Mouse (Mus musculus) hindbrain, embryonic 12.5 days (tissue): ENCODE data around the gene Fgf15. TPM values are rescaled to one million over a fixed set of nuclear protein-coding genes. Genes with fewer than 3 reads are reported as not detected.
"Not testable (repeated sequence)": the region's sequence is repeated elsewhere in the genome, so short reads cannot be mapped to it uniquely, and the experiment has no call there.

Source experiments
- ATAC-seq: fragments of 200-750 bp; cut with Nextera tagmentation; 2 replicates; pipeline ENCODE4 v1.8.0; 2017; ENCODE audit warnings: moderate TSS enrichment; ENCODE audit not compliant: low FRiP score
- H3K27ac ChIP-seq: fragments of 300-500 bp; sonication (generic); 2 replicates; pipeline ENCODE4 v1.5.1; 2016; ENCODE audit warnings: mild to moderate bottlenecking
- H3K27me3 ChIP-seq: fragments of 300-500 bp; sonication (generic); 2 replicates; pipeline ENCODE4 v1.6.1; 2016; ENCODE audit warnings: mild to moderate bottlenecking
- H3K36me3 ChIP-seq: fragments of 300-500 bp; sonication (generic); 2 replicates; pipeline ENCODE4 v1.6.1; 2016; ENCODE audit warnings: mild to moderate bottlenecking
- H3K4me1 ChIP-seq: fragments of 300-500 bp; sonication (generic); 2 replicates; pipeline ENCODE4 v1.6.1; 2016
- H3K4me2 ChIP-seq: fragments of 300-500 bp; sonication (generic); replicated peaks from 2 replicates; pipeline ENCODE4 v1.6.1; 2016; ENCODE audit warnings: mild to moderate bottlenecking
- H3K4me3 ChIP-seq: fragments of 300-500 bp; sonication (generic); 2 replicates; pipeline ENCODE4 v1.5.1; 2016; ENCODE audit warnings: mild to moderate bottlenecking
- H3K9ac ChIP-seq: fragments of 300-500 bp; sonication (generic); 2 replicates; pipeline ENCODE4 v1.6.1; 2016; ENCODE audit warnings: mild to moderate bottlenecking, moderate library complexity
- H3K9me3 ChIP-seq: fragments of 300-500 bp; sonication (generic); replicated peaks from 2 replicates; pipeline ENCODE4 v1.6.1; 2016; ENCODE audit warnings: mild to moderate bottlenecking
- WGBS: fragments of 180-500 bp; shearing (Covaris S2); methylation state at CpG from one replicate; pipeline ENCODE4 v1.1.7; 2016; 5-methylcytosine and 5-hydroxymethylcytosine counted together
- polyA plus RNA-seq: library from polyadenylated mRNA; unstranded; fragments of >200 nt; fragmentation: Nextera tagmentation; extraction: Ambion mirVana; gene quantifications from 2 replicates; pipeline ENCODE4 v1.2.1, GENCODE M21; 2016

Fgf15 gene
- polyA plus RNA-seq, 1 experiment from 2014 or later: 66.7 TPM

DNA sequence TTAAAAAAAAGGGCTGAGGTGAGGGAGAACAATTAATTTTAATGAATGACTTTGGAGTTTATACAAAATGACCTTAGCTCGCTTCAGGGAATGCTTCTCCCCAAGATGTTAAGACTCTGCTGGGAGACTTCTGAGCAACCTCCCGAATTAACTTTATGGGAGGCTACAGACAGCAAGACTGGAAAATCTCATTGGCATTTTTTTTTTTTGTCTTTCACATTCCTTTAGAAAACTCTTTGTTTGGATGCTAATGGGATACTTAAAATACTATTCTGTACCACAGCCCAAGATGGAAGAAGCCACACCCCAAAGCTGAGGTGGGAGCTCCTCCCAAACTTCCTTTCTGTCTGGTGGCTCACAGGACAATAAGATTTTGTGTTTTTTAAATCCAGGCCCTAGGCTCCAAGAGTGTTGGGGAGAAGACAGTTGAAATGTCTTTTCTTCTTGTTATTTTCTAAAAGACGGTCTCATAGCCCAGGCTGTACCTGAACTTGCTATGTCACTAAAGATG, 32.1 kb upstream of the Fgf15 start:
- peaks cover 84% of the 10 kb centered on the region for H3K27me3 ChIP-seq
- H3K9ac ChIP-seq: no peak overlapping the region
- ATAC-seq: no peak
- H3K4me1 ChIP-seq: peaks cover 17% of the 10 kb centered on the region
- H3K4me3 ChIP-seq: no peak overlapping the region
- no peak overlapping the region for H3K4me2 ChIP-seq
- 56% methylated on average over 3 of the region's 3 CpGs for WGBS
- no peak overlapping the region for H3K27ac ChIP-seq
- H3K9me3 ChIP-seq: no peaks in the 10 kb centered on the region
- H3K36me3 ChIP-seq: no peaks in the 10 kb centered on the region

DNA sequence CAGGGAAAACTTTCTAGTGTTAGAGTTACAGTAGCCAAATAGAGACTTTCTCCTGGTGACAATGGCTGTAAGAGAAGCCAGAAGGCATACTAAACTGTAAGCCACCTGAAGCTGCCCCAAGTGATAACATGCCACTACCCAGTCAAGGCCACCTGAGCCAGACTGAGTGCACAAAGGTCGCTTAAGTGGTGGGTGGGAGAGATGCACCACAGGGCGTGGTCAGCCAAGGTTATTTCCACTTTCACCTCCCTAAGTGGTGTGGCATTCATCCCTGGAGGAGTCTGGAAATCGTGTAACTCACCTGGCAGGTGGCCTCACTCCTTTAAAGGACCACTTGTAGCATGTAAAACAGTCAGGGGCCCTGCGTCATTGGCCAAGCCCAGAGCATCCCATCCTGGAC, 29.2 kb upstream of the Fgf15 start:
- Histone ChIP-seq H3K27me3 (peaks cover 58% of the 10 kb centered on the region), H3K4me1 (peaks cover 3% of the 10 kb centered on the region), H3K36me3 (no peaks in the 10 kb centered on the region), H3K4me3 (no peak overlapping the region), H3K4me2 (no peak overlapping the region), H3K27ac (no peak overlapping the region), H3K9me3 (no peaks in the 10 kb centered on the region), H3K9ac (no peak overlapping the region)
- 60% methylated on average over 4 of the region's 4 CpGs for WGBS
- no peak for ATAC-seq

DNA sequence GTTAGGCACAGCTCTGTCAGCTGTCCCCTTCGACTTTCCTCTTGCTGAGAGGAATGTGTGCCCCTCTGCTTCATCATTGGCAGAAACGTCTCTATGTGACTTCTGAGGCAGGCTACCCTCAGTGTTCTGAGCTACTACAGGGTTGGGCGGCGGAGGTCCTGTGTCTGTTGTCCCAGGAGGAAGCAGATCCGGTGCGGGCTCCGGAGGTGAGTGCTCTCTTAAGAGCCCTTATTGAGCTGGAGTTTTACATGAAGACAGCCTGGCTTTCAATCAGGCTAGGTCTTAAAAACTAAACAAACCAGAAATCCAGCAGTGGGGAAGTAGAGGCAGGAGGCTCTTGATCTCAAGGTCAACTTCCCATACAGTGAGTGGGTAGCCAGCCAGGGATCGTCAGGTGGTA, 28.7 kb upstream of the Fgf15 start:
- H3K27ac ChIP-seq: no peak overlapping the region
- H3K27me3 ChIP-seq: peaks cover 53% of the 10 kb centered on the region
- 86% methylated on average over 8 of the region's 8 CpGs for WGBS
- no peak overlapping the region for H3K9ac ChIP-seq
- no peak for ATAC-seq
- H3K36me3 ChIP-seq: no peaks in the 10 kb centered on the region
- no peaks in the 10 kb centered on the region for H3K9me3 ChIP-seq
- H3K4me1 ChIP-seq: no peaks in the 10 kb centered on the region
- no peak overlapping the region for H3K4me3 ChIP-seq
- no peak overlapping the region for H3K4me2 ChIP-seq

DNA sequence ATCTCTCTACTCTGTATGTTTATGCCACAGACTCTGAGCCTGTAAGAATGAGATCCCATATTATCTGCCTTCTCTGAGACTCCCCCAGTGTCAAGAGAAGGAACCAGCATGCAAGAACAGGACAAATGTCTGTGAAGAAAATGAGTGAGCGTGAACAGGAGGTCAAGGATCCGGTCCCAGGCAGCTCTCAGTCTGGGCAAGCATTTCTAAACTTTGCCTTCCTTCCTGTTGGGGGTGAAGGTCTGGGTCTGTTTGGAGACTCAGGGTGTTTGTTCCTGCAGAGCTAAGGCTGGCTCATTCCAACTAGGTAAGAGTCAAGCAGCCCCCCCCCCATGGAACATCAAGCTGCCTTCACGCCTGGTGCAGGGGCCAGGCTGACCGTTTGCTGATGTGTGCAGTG, 23.9 kb upstream of the Fgf15 start:
- no peaks in the 10 kb centered on the region for H3K36me3 ChIP-seq
- H3K9ac ChIP-seq: no peak overlapping the region
- 64% methylated on average over 4 of the region's 4 CpGs for WGBS
- peaks cover 16% of the 10 kb centered on the region for H3K27me3 ChIP-seq
- no peaks in the 10 kb centered on the region for H3K4me1 ChIP-seq
- H3K27ac ChIP-seq: no peak overlapping the region
- H3K9me3 ChIP-seq: no peaks in the 10 kb centered on the region
- no peak for ATAC-seq
- no peak overlapping the region for H3K4me2 ChIP-seq
- no peak overlapping the region for H3K4me3 ChIP-seq

DNA sequence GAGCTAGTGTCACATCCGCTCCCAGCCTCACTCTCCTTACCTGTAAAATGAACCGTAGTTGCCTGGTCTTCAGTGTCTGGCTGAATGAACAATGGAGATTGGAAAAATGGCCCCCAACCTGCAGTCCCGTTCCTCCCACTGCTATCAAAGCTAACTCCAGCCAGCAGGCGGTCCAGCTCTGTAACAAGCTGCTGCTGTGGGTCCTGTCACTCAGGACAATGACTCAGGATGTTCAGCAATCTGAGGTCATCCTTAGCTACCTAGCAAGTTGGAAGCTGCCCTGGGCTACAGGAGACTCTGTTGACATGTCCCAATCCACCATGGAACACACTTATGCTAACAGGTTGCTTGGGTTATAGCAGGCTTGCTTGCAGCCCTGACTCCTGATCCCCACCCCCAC, 23.2 kb upstream of the Fgf15 start:
- H3K36me3 ChIP-seq: no peaks in the 10 kb centered on the region
- H3K4me2 ChIP-seq: no peak overlapping the region
- H3K4me1 ChIP-seq: no peaks in the 10 kb centered on the region
- no peak overlapping the region for H3K9ac ChIP-seq
- H3K27me3 ChIP-seq: peaks cover 13% of the 10 kb centered on the region; the same call in 1 of the 2 replicates
- no peaks in the 10 kb centered on the region for H3K9me3 ChIP-seq
- ATAC-seq: no peak
- no peak overlapping the region for H3K27ac ChIP-seq
- H3K4me3 ChIP-seq: no peak overlapping the region
- WGBS: 59% methylated on average over 4 of the region's 4 CpGs

DNA sequence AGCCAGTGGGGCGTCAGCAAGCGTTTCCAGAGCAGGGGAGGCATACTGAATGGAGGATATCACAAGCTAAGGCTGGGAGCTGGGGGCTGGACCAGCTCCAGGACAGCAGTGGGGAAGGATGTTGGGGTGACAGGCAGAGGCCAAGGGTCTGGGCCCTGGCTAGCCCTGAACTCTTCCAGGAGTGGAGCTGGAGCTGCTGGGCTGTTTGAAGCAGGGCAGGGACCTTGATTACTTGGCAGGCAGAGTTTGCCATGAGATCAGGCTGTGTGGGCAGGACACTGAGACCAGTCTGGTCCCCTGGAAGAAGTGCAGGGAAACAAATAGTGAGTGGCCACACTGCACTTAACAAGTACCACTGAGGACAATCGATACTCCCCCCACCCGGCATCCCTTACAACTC, 22.1 kb upstream of the Fgf15 start:
- 70% methylated on average over 4 of the region's 4 CpGs for WGBS
- Histone ChIP-seq H3K9me3 (no peaks in the 10 kb centered on the region), H3K27me3 (peaks cover 13% of the 10 kb centered on the region; the same call in 1 of the 2 replicates), H3K9ac (no peak overlapping the region), H3K4me3 (no peak overlapping the region), H3K27ac (no peak overlapping the region), H3K36me3 (no peaks in the 10 kb centered on the region), H3K4me2 (no peak overlapping the region), H3K4me1 (no peaks in the 10 kb centered on the region)
- no peak for ATAC-seq

DNA sequence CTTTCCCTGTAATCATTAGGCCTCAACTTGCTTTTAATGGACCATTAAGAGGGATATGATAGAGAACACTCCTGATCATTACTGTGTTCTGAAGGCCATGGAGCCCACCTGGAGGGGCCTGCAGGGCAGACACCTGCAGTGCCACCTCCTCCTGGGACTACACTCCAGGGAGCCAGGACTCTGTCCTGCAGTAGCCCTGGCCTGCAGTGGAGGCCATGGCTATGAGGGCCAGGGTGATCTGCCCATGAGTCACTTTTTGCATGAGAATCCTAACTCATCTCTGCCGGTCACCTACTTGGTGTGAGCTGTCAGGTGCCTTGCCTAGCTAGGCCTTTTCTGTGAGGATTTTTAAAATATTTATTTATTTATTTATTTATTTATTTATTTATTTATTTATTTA, 17.9 kb upstream of the Fgf15 start:
- Histone ChIP-seq H3K27ac (no peak overlapping the region), H3K36me3 (no peaks in the 10 kb centered on the region), H3K4me1 (no peaks in the 10 kb centered on the region), H3K27me3 (peaks cover 10% of the 10 kb centered on the region; the same call in 1 of the 2 replicates), H3K4me3 (no peak overlapping the region), H3K9ac (no peak overlapping the region), H3K9me3 (no peaks in the 10 kb centered on the region), H3K4me2 (no peak overlapping the region)
- no peak for ATAC-seq
- 90% methylated on average over 1 of the region's 1 CpGs for WGBS

DNA sequence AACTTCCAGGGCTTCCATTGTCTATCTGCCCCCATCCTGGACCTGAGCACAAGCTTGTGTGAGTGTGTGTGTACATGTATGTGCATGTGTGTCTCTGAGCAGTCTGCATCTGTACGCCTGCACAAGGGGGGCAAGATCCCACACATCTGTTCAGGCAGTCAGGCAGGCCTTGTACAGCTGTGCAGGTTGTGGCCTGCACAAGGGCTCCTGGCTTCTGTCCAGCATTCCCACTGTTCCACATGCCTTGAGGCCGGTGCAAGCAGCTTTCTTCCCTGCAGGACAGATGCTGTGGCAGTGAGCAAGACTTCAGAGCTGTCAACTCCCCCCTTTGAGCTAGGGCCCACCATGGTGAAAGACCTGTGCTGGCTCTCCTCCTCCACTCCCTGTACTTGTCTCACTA, 13.2 kb upstream of the Fgf15 start:
- Histone ChIP-seq H3K9me3 (no peaks in the 10 kb centered on the region), H3K27me3 (no peaks in the 10 kb centered on the region), H3K36me3 (no peaks in the 10 kb centered on the region), H3K27ac (no peak overlapping the region), H3K9ac (no peak overlapping the region), H3K4me1 (no peaks in the 10 kb centered on the region), H3K4me3 (no peak overlapping the region), H3K4me2 (no peak overlapping the region)
- ATAC-seq: no peak
- WGBS: 49% methylated on average over 2 of the region's 2 CpGs

DNA sequence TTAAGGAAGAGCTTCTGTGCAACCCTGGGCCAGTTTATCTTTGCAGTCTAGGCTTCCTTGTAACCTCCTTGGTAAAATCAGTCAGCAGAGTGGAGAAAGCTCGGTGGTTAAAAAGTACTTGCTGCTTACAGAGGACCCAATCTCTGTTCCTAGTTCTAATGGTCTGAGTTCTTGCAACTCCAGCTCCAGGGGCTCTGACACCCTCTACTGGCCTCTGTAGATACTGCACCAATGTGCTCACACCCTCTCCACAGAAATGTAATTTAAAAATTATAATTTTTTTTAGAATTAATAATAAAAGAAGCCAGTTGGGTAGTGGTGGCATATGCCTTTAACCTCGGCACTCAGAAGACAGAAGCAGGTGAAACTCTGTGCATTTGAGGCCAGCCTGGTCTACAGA, 8.7 kb upstream of the Fgf15 start:
- H3K9me3 ChIP-seq: no peaks in the 10 kb centered on the region
- no peak overlapping the region for H3K9ac ChIP-seq
- no peaks in the 10 kb centered on the region for H3K36me3 ChIP-seq
- no peak overlapping the region for H3K27ac ChIP-seq
- no peak overlapping the region for H3K4me3 ChIP-seq
- no peak for ATAC-seq
- 91% methylated on average over 2 of the region's 2 CpGs for WGBS
- H3K27me3 ChIP-seq: peaks cover 18% of the 10 kb centered on the region
- peaks cover 5% of the 10 kb centered on the region for H3K4me1 ChIP-seq
- H3K4me2 ChIP-seq: no peak overlapping the region

DNA sequence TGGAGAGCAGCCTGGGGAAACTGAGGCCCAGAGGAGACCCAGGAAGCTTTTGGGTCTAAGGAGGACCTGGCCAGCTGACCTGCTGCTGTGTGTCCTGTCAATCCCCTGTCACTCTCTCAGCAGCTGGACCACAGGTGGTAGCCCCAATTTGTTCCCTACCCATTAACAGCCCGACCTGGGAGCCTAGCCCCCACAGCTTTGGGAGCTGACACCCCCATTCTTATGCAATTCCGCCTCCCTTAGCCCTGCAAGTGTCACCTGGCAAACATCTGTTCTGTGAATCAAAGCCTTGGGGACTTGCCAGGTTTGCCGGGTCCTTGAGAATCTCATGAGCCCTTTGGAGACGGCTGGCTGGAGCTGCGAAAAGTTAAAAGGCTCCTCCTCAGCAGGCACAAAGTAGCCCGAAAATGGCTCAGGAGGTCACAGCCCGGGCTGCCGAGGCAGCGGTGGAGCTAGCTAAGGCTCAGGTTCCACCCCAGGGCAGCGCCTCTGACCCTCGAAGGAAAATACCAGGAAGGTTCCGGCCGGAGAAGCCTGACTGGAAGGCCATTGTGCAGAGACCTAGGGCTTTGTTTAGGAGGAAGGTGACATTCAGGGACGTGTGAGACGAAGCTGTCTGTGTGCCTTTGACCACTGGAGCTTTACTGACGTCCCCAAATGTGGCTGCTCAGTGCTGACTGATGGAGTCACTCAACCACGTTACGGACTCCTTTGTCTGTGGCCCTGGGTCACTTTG, 7.6 kb upstream of the Fgf15 start:
- H3K27me3 ChIP-seq: peaks cover 19% of the 10 kb centered on the region
- H3K4me3 ChIP-seq: no peak overlapping the region
- H3K4me1 ChIP-seq: peaks cover 5% of the 10 kb centered on the region
- H3K9me3 ChIP-seq: no peaks in the 10 kb centered on the region
- H3K36me3 ChIP-seq: no peaks in the 10 kb centered on the region
- no peak overlapping the region for H3K27ac ChIP-seq
- ATAC-seq: no peak
- H3K9ac ChIP-seq: no peak overlapping the region
- H3K4me2 ChIP-seq: no peak overlapping the region
- 4% methylated on average over 18 of the region's 18 CpGs for WGBS

DNA sequence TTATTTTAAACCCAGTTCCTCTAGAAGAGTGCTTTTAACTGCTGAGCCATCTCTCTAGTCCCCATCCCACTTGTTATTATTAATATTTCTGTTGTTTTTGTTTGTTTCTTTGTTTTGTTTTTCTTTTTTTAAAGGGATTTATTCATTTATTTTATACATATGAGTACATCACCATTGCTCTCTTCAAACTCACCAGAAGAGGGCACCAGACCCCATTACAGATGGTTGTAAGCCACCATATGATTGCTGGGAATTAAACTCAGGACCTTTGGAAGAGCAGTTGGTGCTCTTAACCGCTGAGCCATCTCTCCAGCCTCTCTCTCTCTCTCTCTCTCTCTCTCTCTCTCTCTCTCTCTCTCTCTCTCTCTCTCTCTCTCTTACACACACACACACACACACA, 5.7 kb upstream of the Fgf15 start:
- not testable (repeated sequence) for ATAC-seq, H3K4me2 ChIP-seq, H3K27ac ChIP-seq, H3K9ac ChIP-seq, H3K36me3 ChIP-seq, H3K4me3 ChIP-seq, H3K9me3 ChIP-seq
- peaks cover 17% of the 10 kb centered on the region for H3K4me1 ChIP-seq
- H3K27me3 ChIP-seq: peaks cover 36% of the 10 kb centered on the region
- 100% methylated on average over 1 of the region's 1 CpGs for WGBS

DNA sequence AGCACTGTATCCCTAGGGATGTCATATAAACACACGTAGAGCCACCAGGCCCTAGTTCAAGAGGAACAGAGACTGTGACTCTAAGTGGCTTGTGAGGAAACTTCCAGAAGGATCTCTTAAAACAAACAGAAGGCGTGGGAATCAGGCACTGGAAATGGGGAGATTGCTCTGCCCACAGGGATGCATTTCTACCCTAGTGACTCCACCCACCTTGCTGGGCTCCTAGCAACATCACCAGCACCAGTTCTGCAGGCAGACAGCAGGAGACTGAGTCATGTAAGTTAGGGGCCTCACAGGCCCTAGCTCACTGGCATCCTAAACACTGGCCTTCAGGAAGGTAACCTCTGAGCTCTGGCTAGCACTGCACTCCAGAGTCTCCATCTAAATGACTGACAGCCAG, 4.5 kb upstream of the Fgf15 start:
- no peak overlapping the region for H3K4me2 ChIP-seq
- H3K27ac ChIP-seq: no peak overlapping the region
- no peak for ATAC-seq
- peaks cover 48% of the 10 kb centered on the region for H3K27me3 ChIP-seq
- no peak overlapping the region for H3K4me3 ChIP-seq
- no peaks in the 10 kb centered on the region for H3K9me3 ChIP-seq
- WGBS: 71% methylated on average over 2 of the region's 2 CpGs
- no peaks in the 10 kb centered on the region for H3K36me3 ChIP-seq
- H3K9ac ChIP-seq: no peak overlapping the region
- peaks cover 27% of the 10 kb centered on the region for H3K4me1 ChIP-seq

DNA sequence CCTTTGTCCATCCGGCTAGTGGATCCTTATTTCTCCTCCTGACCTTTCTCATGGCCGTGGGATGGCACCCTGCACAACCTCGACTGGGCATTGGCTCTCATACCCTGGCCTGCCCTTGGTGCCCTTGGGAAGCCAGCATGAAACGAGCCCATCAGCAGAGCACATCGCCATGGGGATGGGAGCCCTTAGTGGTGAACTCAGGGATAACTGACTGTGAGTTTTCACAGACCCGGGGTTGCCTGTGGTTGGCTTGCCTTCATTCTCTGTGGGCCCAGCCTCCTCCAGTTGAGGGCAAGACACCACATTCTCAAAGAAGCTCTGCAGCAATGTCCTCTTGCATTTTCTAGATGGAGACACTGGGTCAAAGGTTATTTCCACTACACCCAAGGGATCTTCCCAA, 4.0 kb upstream of the Fgf15 start:
- H3K27ac ChIP-seq: no peak overlapping the region
- H3K4me3 ChIP-seq: no peak overlapping the region
- H3K4me1 ChIP-seq: peaks cover 31% of the 10 kb centered on the region
- H3K36me3 ChIP-seq: no peaks in the 10 kb centered on the region
- no peak overlapping the region for H3K9ac ChIP-seq
- peaks cover 52% of the 10 kb centered on the region for H3K27me3 ChIP-seq
- no peaks in the 10 kb centered on the region for H3K9me3 ChIP-seq
- no peak overlapping the region for H3K4me2 ChIP-seq
- 47% methylated on average over 6 of the region's 6 CpGs for WGBS
- no peak for ATAC-seq
